Mouse (Mus musculus) T-cell, adult 2 months (primary cell): ENCODE results near the gene Adora3.

Experiments used
- DNase-seq: peaks from one replicate; pipeline ENCODE4 v3.0.0; 2022; ENCODE audit warnings: low spot score

Adora3 gene

GRCm38 (mm10) chr3:105870558-105870957 is at the start of gene Adora3, which contains the start of gene Tmigd3:
Gene Adora3, plus strand, starts transcription at chr3:105870858.
Gene Tmigd3, plus strand, starts transcription at chr3:105870903.
- no peak for DNase-seq

- DNase-seq: no peak
Observed at GRCm38 (mm10) chr3:105821504-105821903, 49.2 kb upstream of the Adora3 start.

- no peak for DNase-seq
Observed at GRCm38 (mm10) chr3:105823609-105824008, 47.0 kb upstream of the Adora3 start.

- no peak for DNase-seq
Observed at GRCm38 (mm10) chr3:105824103-105824502, 46.6 kb upstream of the Adora3 start.

- DNase-seq: no peak
Observed at GRCm38 (mm10) chr3:105824704-105825103, 46.0 kb upstream of the Adora3 start.

- peak; percentile 41 for DNase-seq
Observed at GRCm38 (mm10) chr3:105825501-105826161, 45.0 kb upstream of the Adora3 start.

- no peak for DNase-seq
Observed at GRCm38 (mm10) chr3:105831584-105831983, 39.1 kb upstream of the Adora3 start.

GRCm38 (mm10) chr3:105835875-105836274 is 34.8 kb upstream of the Adora3 start:
- no peak for DNase-seq

- no peak for DNase-seq
Observed at GRCm38 (mm10) chr3:105836883-105837282, 33.8 kb upstream of the Adora3 start.

- DNase-seq: no peak
Observed at GRCm38 (mm10) chr3:105838655-105839054, 32.0 kb upstream of the Adora3 start.

DNA sequence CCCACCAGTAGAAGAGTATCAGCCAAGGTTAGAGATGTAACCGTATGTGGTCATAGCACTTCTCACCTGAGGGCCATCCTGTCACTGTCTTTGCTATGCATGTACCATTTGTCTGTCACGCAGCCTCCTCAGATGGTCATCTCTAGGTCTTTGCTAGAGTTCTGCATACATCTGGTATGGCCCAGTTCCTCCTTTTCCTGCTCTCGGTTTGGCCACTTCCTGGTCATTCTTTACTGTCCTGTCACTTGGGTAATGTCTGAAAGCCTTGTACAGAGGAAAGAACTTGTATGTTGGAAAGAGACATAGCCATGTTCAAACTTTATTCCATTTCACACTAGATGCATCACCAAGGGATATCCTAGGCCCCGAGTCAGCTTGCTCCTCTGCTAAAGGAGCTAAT is 30.8 kb upstream of the Adora3 start:
- DNase-seq: no peak

DNA sequence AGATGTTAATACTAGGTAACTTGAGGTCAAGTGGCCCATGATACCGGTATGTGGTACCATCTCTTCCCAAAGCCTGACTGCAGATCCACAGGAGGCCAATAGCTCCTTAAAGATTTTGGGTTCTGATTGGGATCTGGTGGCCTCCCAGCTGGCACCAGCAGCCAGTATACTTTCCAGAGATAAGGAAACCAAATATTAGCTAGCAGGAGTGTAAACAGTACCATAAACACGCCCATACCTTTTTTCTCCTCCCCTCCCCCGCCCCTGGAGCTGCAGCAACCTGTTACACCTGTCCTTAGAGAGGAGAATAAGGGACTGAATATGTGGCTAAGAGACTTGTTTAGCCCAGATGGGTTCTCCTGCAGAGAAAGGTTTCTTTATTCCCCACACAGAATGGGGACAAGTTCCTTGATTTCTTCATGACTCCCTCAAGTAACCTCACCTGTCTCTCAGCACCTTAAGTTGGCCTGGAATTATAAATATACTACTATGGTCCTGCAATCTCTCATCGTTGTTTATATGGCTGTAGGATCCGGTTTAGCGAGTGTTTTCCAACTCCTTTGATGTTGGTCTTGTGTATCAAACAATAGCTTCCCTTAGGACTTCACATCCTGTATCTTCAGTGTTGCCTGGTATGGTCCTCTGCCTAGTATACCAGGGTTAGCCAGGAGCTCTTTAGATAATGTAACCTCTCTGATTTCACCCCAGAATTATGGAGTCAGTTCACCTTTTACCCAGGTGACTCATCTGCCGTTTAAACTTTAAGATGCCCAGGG is 24.2 kb upstream of the Adora3 start:
- no peak for DNase-seq

DNA sequence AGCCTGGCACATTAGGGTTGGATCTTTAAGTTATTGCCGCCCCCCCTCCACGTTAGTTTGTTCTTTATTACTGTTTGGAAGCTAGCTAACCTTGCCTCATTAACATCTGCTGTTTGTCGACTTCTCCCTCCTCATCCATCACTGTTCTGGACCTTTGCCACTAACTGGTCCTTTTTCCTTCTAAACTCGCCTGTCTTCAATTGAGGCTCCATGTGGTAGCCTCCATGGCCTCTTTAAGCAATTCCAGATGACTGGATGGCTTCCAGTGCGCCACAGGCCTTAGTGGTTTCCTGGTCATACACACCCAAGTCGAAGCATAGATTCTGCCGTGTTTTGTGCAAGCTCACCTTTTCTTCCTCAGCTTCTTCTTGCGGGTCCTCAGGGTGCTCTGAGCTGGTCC is 16.9 kb upstream of the Adora3 start:
- no peak for DNase-seq

DNA sequence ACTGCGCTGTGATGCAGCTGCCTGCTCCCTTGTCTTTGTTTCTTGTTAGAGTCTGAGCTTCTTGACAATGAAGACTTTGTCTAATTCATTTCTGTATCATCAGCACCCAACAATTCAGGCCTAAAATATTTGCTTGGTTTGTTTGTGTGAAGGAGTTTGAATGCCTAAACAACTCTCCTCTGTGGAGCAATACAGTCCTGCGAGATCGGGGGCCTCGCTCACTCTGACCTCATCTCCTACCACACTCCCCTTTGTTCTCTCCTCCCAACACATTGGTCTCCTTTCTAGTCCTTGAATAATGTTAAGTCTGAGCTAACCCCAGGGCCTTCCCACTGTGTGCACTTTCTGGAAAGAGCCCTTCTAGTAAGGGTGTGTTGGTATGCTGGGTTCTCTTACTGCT is 15.9 kb upstream of the Adora3 start:
- DNase-seq: no peak

DNA sequence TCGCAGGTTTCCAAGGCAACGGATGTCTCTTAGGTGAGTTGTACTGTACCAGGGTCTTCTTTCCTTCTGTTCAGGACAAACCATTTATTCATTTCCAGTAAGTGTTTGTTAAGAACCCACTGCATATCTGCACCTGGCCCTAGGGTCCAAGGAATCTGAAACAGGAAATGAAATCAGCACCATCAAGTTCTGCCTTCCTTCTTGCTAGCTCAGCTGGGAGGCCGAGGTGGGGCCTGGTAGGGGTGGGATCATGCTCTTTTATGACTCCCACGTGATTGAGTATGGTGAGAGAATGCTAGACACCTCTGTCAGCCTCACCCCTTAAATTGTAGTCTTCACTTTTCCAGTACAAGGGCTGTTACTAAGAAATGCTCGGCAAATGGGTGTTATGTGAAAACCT is 13.1 kb upstream of the Adora3 start:
- no peak for DNase-seq

GRCm38 (mm10) chr3:105861747-105862366 is 8.8 kb upstream of the Adora3 start:
- no peak for DNase-seq

DNA sequence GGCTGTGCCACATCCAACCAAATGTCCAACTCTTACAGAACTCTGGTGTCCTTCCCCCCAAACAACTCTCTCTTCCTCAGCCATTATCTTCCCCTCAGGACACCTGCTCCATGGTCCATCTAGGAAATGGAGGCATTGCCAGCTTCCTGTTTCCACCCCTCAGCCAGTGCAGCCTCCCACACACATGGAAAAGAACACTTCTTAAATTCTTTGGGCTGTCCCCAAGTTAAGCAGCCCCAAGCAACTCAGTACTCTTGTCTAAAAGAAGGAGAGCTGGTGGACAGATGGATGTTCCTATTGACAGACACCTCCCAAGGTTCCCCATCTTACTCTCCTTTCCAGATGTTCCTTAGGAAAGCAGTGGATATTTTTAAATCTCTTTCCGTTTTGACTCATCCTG is 6.5 kb upstream of the Adora3 start:
- DNase-seq: no peak

GRCm38 (mm10) chr3:105865122-105865521 is 5.5 kb upstream of the Adora3 start:
- no peak for DNase-seq

DNA sequence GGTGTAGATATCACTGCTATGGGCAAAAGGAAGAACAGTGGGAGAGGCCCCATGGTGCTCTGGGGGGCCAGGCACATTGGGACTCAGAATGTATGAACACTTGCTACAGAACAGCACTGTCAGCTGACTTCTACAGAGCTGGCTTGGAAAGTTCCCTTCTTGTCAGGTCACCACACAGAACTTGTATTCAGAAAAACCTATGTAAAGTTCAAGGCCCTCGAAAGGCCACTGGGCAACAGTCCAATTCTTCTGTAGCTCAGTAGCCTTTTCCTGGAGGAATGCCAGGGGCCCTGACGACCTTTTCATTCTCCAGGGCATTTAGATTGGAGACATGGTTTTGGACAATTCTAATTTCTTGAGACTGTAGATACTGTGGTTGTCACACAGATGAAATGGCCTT is 2.5 kb upstream of the Adora3 start:
- DNase-seq: no peak

- DNase-seq: no peak
Observed at GRCm38 (mm10) chr3:105872034-105872433, 1.4 kb downstream of the Adora3 start.

- no peak for DNase-seq
Observed at GRCm38 (mm10) chr3:105872579-105872978, 1.9 kb downstream of the Adora3 start.

GRCm38 (mm10) chr3:105873451-105874445 is 3.1 kb downstream of the Adora3 start:
- DNase-seq: no peak
